21 mouse cellular contexts compared by ENCODE assay signal in the genomic region with DNA sequence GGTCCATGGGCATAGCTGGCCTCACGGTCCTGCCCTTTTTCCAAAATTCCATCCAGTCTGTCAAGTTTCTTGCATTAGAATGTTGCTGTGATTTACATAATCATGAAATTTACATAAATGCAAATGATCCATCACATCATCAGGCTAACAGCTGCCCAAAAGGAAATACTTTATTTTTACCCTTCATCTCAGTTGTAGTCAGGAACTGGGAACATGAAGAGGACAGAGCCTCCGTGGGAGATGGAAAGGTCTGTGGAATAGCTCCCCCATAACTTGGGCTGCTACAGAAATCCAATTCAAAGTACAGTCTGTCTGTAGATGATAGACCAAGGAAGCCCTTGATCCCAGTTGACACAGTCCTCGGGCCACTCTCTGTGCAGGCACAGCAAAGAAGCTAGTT.
A peak's percentile ranks its signal among the peaks of the same experiment; 100 is the strongest.
DNase-seq lines count a peak whose midpoint lies in the region; TF ChIP-seq lines count a peak whose summit lies in the region.
"Had no signal": no experiment of that assay in that cellular context is flagged by ENCODE, and none has a peak within 500 bp of the region (broad histone marks: within the 10 kb centered on the region; RNA-seq: fewer than 3 reads in every experiment).

No protein-coding gene starts in this region.

- H3K27ac ChIP-seq in layer of hippocampus, adult 2 months = peak overlapping the region; percentile 4
- H3K27ac ChIP-seq: embryonic facial prominence, embryonic 12.5 days; embryonic facial prominence, embryonic 15.5 days; hindbrain, embryonic 10.5 days; hindbrain, embryonic 13.5 days had no signal

- H3K4me3 ChIP-seq in layer of hippocampus, adult 2 months = no peak overlapping the region
- H3K4me3 ChIP-seq: embryonic facial prominence, embryonic 12.5 days; embryonic facial prominence, embryonic 15.5 days; hindbrain, embryonic 10.5 days; hindbrain, embryonic 13.5 days had no signal

- no peak for TF ChIP-seq CTCF in layer of hippocampus, adult 2 months (conservative IDR thresholded peaks at IDR 0.05)

- DNase-seq in heart, adult 11 months = peak; percentile 11
- no peak for DNase-seq in heart, adult 8-10 months (ENCODE audit: low spot score)
- peak in 1 of 2 experiments; percentile 32 for DNase-seq in layer of hippocampus, adult 2 months (ENCODE audit: low spot score in 2 of 2)
- DNase-seq in layer of hippocampus, postnatal 36 days = no peak
- peak; percentile 8 for DNase-seq in right cerebral cortex, adult 18-20 months
- DNase-seq in right cerebral cortex, adult 2 months (ENCODE audit: low spot score in 2 of 2) = no peak
- DNase-seq in gastrocnemius, postnatal 10 days = no peak
- DNase-seq: adrenal gland, postnatal 10 days; adrenal gland, postnatal 36 days; B cell, adult 2 months; cerebellum, adult 11 months; cerebellum, adult 2 months; cerebellum, adult 9-11 months; cerebellum, postnatal 25 days; forebrain, postnatal 0 days; gastrocnemius, postnatal 14 days; heart, adult 18-20 months had no signal

Comparison
In these comparisons a context has a peak if more than half of its experiments do, and no peak if none do; other contexts are left out.
1. DNase-seq: peak in heart, adult 11 months (single experiment) and right cerebral cortex, adult 18-20 months (single experiment); none in heart, adult 8-10 months (single experiment), layer of hippocampus, postnatal 36 days (0 of 2), right cerebral cortex, adult 2 months (0 of 2) and gastrocnemius, postnatal 10 days (single experiment).